Mouse (Mus musculus): ENCODE measurements at regions not wholly inside any gene's neighbourhood (a gene's known extent, or its start where the extent isn't known, plus 50 kb on each side); places are given as distances from the start of the nearest gene placed in this dataset.

GRCm38 (mm10) chr2:72703238-72703637, 227.3 kb downstream of the Cdca7 start:
- 0 out of 2 replicates have a peak, but pooled peaks have one; percentile 40 for ATAC-seq
- H3K4me3 ChIP-seq (ENCODE audit: low read length): no peak overlapping the region
- H3K9me3 ChIP-seq (ENCODE audit: control insufficient read depth, low read length): no peaks in the 10 kb centered on the region
- H3K9ac ChIP-seq (ENCODE audit: low read depth, low read length): no peak overlapping the region
- H3K36me3 ChIP-seq (ENCODE audit: control insufficient read depth, insufficient read depth, low read length): no peaks in the 10 kb centered on the region
- H3K4me1 ChIP-seq (ENCODE audit: control insufficient read depth, insufficient read depth, low read length): no peaks in the 10 kb centered on the region
- H3K27ac ChIP-seq (ENCODE audit: low read length): no peak overlapping the region
- H3K27me3 ChIP-seq (replicated peaks; ENCODE audit: control insufficient read depth, insufficient read depth, low read length): no peaks in the 10 kb centered on the region
- no peak overlapping the region for H3K4me2 ChIP-seq (ENCODE audit: low read depth, low read length)
- 71% methylated on average over 11 of the region's 11 CpGs for WGBS

GRCm38 (mm10) chr2:72707676-72708659, 232.0 kb downstream of the Cdca7 start:
- Histone ChIP-seq H3K36me3 (ENCODE audit: control insufficient read depth, insufficient read depth, low read length) (no peaks in the 10 kb centered on the region), H3K27me3 (replicated peaks; ENCODE audit: control insufficient read depth, insufficient read depth, low read length) (no peaks in the 10 kb centered on the region), H3K4me2 (ENCODE audit: low read depth, low read length) (no peak overlapping the region), H3K4me1 (ENCODE audit: control insufficient read depth, insufficient read depth, low read length) (no peaks in the 10 kb centered on the region), H3K9ac (ENCODE audit: low read depth, low read length) (no peak overlapping the region), H3K9me3 (ENCODE audit: control insufficient read depth, low read length) (no peaks in the 10 kb centered on the region), H3K4me3 (ENCODE audit: low read length) (no peak overlapping the region), H3K27ac (ENCODE audit: low read length) (no peak overlapping the region)
- no peak for ATAC-seq
- WGBS: 72% methylated on average over 13 of the region's 13 CpGs

GRCm38 (mm10) chr2:72716931-72717330, 241.0 kb downstream of the Cdca7 start:
- no peaks in the 10 kb centered on the region for H3K9me3 ChIP-seq (ENCODE audit: control insufficient read depth, low read length)
- no peak overlapping the region for H3K4me3 ChIP-seq (ENCODE audit: low read length)
- H3K36me3 ChIP-seq (ENCODE audit: control insufficient read depth, insufficient read depth, low read length): no peaks in the 10 kb centered on the region
- no peak overlapping the region for H3K4me2 ChIP-seq (ENCODE audit: low read depth, low read length)
- no peak for ATAC-seq
- H3K27ac ChIP-seq (ENCODE audit: low read length): no peak overlapping the region
- no peaks in the 10 kb centered on the region for H3K4me1 ChIP-seq (ENCODE audit: control insufficient read depth, insufficient read depth, low read length)
- no peak overlapping the region for H3K9ac ChIP-seq (ENCODE audit: low read depth, low read length)
- WGBS: 65% methylated on average over 4 of the region's 4 CpGs
- no peaks in the 10 kb centered on the region for H3K27me3 ChIP-seq (replicated peaks; ENCODE audit: control insufficient read depth, insufficient read depth, low read length)

GRCm38 (mm10) chr2:72728699-72729098, 251.5 kb downstream of the Sp3 start:
- no peaks in the 10 kb centered on the region for H3K9me3 ChIP-seq (ENCODE audit: control insufficient read depth, low read length)
- H3K9ac ChIP-seq (ENCODE audit: low read depth, low read length): no peak overlapping the region
- no peaks in the 10 kb centered on the region for H3K27me3 ChIP-seq (replicated peaks; ENCODE audit: control insufficient read depth, insufficient read depth, low read length)
- ATAC-seq: no peak
- no peaks in the 10 kb centered on the region for H3K36me3 ChIP-seq (ENCODE audit: control insufficient read depth, insufficient read depth, low read length)
- 52% methylated on average over 3 of the region's 3 CpGs for WGBS
- no peak overlapping the region for H3K4me2 ChIP-seq (ENCODE audit: low read depth, low read length)
- no peak overlapping the region for H3K4me3 ChIP-seq (ENCODE audit: low read length)
- H3K4me1 ChIP-seq (ENCODE audit: control insufficient read depth, insufficient read depth, low read length): no peaks in the 10 kb centered on the region
- H3K27ac ChIP-seq (ENCODE audit: low read length): no peak overlapping the region

GRCm38 (mm10) chr2:72733371-72733770, 246.9 kb downstream of the Sp3 start:
- no peak overlapping the region for H3K27ac ChIP-seq (ENCODE audit: low read length)
- H3K4me2 ChIP-seq (ENCODE audit: low read depth, low read length): no peak overlapping the region
- no peaks in the 10 kb centered on the region for H3K36me3 ChIP-seq (ENCODE audit: control insufficient read depth, insufficient read depth, low read length)
- no peaks in the 10 kb centered on the region for H3K9me3 ChIP-seq (ENCODE audit: control insufficient read depth, low read length)
- no peaks in the 10 kb centered on the region for H3K4me1 ChIP-seq (ENCODE audit: control insufficient read depth, insufficient read depth, low read length)
- no peak for ATAC-seq
- no peak overlapping the region for H3K9ac ChIP-seq (ENCODE audit: low read depth, low read length)
- WGBS: 26% methylated on average over 3 of the region's 3 CpGs
- no peak overlapping the region for H3K4me3 ChIP-seq (ENCODE audit: low read length)
- H3K27me3 ChIP-seq (replicated peaks; ENCODE audit: control insufficient read depth, insufficient read depth, low read length): no peaks in the 10 kb centered on the region

GRCm38 (mm10) chr2:72735035-72735434, 245.2 kb downstream of the Sp3 start:
- Histone ChIP-seq H3K9ac (ENCODE audit: low read depth, low read length) (no peak overlapping the region), H3K4me2 (ENCODE audit: low read depth, low read length) (no peak overlapping the region), H3K9me3 (ENCODE audit: control insufficient read depth, low read length) (no peaks in the 10 kb centered on the region), H3K27ac (ENCODE audit: low read length) (no peak overlapping the region), H3K4me3 (ENCODE audit: low read length) (no peak overlapping the region), H3K27me3 (replicated peaks; ENCODE audit: control insufficient read depth, insufficient read depth, low read length) (no peaks in the 10 kb centered on the region), H3K4me1 (ENCODE audit: control insufficient read depth, insufficient read depth, low read length) (no peaks in the 10 kb centered on the region), H3K36me3 (ENCODE audit: control insufficient read depth, insufficient read depth, low read length) (no peaks in the 10 kb centered on the region)
- ATAC-seq: no peak
- WGBS: 88% methylated on average over 9 of the region's 9 CpGs

GRCm38 (mm10) chr2:72736685-72737084, 243.6 kb downstream of the Sp3 start:
- Histone ChIP-seq H3K4me1 (ENCODE audit: control insufficient read depth, insufficient read depth, low read length) (peaks cover 7% of the 10 kb centered on the region), H3K4me3 (ENCODE audit: low read length) (no peak overlapping the region), H3K4me2 (ENCODE audit: low read depth, low read length) (no peak overlapping the region), H3K27me3 (replicated peaks; ENCODE audit: control insufficient read depth, insufficient read depth, low read length) (no peaks in the 10 kb centered on the region), H3K9ac (ENCODE audit: low read depth, low read length) (no peak overlapping the region), H3K9me3 (ENCODE audit: control insufficient read depth, low read length) (no peaks in the 10 kb centered on the region), H3K27ac (ENCODE audit: low read length) (no peak overlapping the region), H3K36me3 (ENCODE audit: control insufficient read depth, insufficient read depth, low read length) (no peaks in the 10 kb centered on the region)
- ATAC-seq: no peak
- 71% methylated on average over 3 of the region's 3 CpGs for WGBS

- Histone ChIP-seq H3K36me3 (ENCODE audit: control insufficient read depth, insufficient read depth, low read length) (no peaks in the 10 kb centered on the region), H3K4me1 (ENCODE audit: control insufficient read depth, insufficient read depth, low read length) (peaks cover 7% of the 10 kb centered on the region), H3K27ac (ENCODE audit: low read length) (no peak overlapping the region), H3K4me3 (ENCODE audit: low read length) (no peak overlapping the region), H3K4me2 (ENCODE audit: low read depth, low read length) (0 out of 2 replicates have a peak overlapping the region, but pooled peaks have one; percentile 28), H3K9me3 (ENCODE audit: control insufficient read depth, low read length) (no peaks in the 10 kb centered on the region), H3K27me3 (replicated peaks; ENCODE audit: control insufficient read depth, insufficient read depth, low read length) (no peaks in the 10 kb centered on the region), H3K9ac (ENCODE audit: low read depth, low read length) (no peak overlapping the region)
- WGBS: 43% methylated on average over 22 of the region's 22 CpGs
- ATAC-seq: peak; percentile 21; the same call in 1 of the 2 replicates
Measured at GRCm38 (mm10) chr2:72740391-72741361, 239.6 kb downstream of the Sp3 start.

GRCm38 (mm10) chr2:72741746-72742145, 238.5 kb downstream of the Sp3 start:
- no peaks in the 10 kb centered on the region for H3K36me3 ChIP-seq (ENCODE audit: control insufficient read depth, insufficient read depth, low read length)
- ATAC-seq: no peak
- H3K4me1 ChIP-seq (ENCODE audit: control insufficient read depth, insufficient read depth, low read length): peaks cover 7% of the 10 kb centered on the region
- H3K9me3 ChIP-seq (ENCODE audit: control insufficient read depth, low read length): no peaks in the 10 kb centered on the region
- H3K9ac ChIP-seq (ENCODE audit: low read depth, low read length): no peak overlapping the region
- WGBS: 85% methylated on average over 5 of the region's 5 CpGs
- no peak overlapping the region for H3K4me2 ChIP-seq (ENCODE audit: low read depth, low read length)
- H3K4me3 ChIP-seq (ENCODE audit: low read length): no peak overlapping the region
- H3K27me3 ChIP-seq (replicated peaks; ENCODE audit: control insufficient read depth, insufficient read depth, low read length): no peaks in the 10 kb centered on the region
- no peak overlapping the region for H3K27ac ChIP-seq (ENCODE audit: low read length)
